Mouse (Mus musculus) hindbrain, embryonic 13.5 days (tissue): ENCODE data around the gene Ccp110. TPM values are rescaled to one million over a fixed set of nuclear protein-coding genes. Genes with fewer than 3 reads are reported as not detected.

ENCODE experiments used
- ATAC-seq: fragments of 200-750 bp; cut with Nextera tagmentation; 2 replicates; pipeline ENCODE4 v1.8.0; 2017; ENCODE audit warnings: moderate TSS enrichment; ENCODE audit not compliant: low FRiP score
- H3K27ac ChIP-seq: fragments of 300-500 bp; sonication (generic); 2 replicates; pipeline ENCODE4 v1.5.1; 2015; ENCODE audit warnings: inconsistent platforms, mild to moderate bottlenecking, moderate library complexity
- H3K27me3 ChIP-seq: fragments of 300-500 bp; sonication (generic); 2 replicates; pipeline ENCODE4 v1.6.1; 2015; ENCODE audit warnings: mild to moderate bottlenecking, inconsistent platforms
- H3K36me3 ChIP-seq: fragments of 300-500 bp; sonication (generic); 2 replicates; pipeline ENCODE4 v1.6.1; 2015; ENCODE audit warnings: mild to moderate bottlenecking, inconsistent platforms
- H3K4me1 ChIP-seq: fragments of 300-500 bp; sonication (generic); replicated peaks from 2 replicates; pipeline ENCODE4 v1.6.1; 2015; ENCODE audit warnings: inconsistent platforms
- H3K4me2 ChIP-seq: fragments of 300-500 bp; sonication (generic); 2 replicates; pipeline ENCODE4 v1.6.1; 2015; ENCODE audit warnings: inconsistent platforms, mild to moderate bottlenecking, moderate library complexity
- H3K4me3 ChIP-seq: fragments of 300-500 bp; sonication (generic); 2 replicates; pipeline ENCODE4 v1.5.1; 2015; ENCODE audit warnings: mild to moderate bottlenecking, inconsistent platforms
- H3K9ac ChIP-seq: fragments of 300-500 bp; sonication (generic); 2 replicates; pipeline ENCODE4 v1.6.1; 2015; ENCODE audit warnings: mild to moderate bottlenecking, inconsistent platforms
- H3K9me3 ChIP-seq: fragments of 300-500 bp; sonication (generic); 2 replicates; pipeline ENCODE4 v1.6.1; 2016; ENCODE audit warnings: inconsistent platforms
- WGBS: fragments of 180-500 bp; shearing (Covaris S2); methylation state at CpG from one replicate; pipeline ENCODE4 v1.1.7; 2015; 5-methylcytosine and 5-hydroxymethylcytosine counted together
- polyA plus RNA-seq: library from polyadenylated mRNA; unstranded; fragments of >200 nt; fragmentation: Nextera tagmentation; extraction: Ambion mirVana; gene quantifications from 2 replicates; pipeline ENCODE4 v1.2.1, GENCODE M21; 2015

Gene Ccp110
- polyA plus RNA-seq, 1 experiment from 2014 or later = 28.1 TPM

DNA sequence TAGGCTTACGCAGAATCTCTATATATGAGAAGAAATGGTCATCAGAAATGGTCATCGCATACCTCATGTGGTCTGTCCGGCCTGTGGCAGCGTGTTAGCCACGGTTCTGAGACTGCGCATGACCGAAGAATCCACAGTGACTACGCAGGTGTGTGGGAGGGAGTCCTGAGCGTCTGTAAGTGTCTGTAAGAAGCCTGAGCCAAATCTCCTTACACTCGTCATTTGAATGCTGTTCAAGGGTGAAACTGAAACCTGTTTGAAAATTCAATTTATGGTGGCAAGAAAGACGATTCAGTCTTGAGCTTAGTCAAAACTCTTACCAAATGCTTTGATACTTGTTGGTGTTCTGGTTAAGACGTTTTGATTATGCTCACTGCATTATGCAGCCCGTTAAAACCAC lies 20.9 kb downstream of the Ccp110 start:
- WGBS = 95% methylated on average over 13 of the region's 13 CpGs
- ATAC-seq = no peak

DNA sequence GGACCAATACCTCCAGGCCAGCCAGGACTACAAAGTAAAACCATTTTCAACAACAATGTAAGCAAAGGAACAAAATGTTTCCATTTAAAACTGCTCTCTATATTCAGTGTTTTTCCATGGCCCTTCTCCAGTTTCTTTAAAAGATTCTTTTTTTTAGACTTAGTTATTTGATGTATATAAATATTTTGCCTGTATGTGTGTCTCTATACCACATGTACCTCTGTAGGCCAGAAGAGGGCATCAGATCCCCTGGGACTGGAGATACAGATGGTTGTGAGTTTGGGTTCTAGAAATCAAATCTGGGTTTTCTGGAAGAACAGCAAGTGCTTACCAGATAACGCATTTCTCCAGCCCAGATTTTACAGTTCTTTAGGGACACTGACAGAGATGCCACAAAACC lies 26.4 kb downstream of the Ccp110 start:
- peaks cover 32% of the 10 kb centered on the region for H3K36me3 ChIP-seq
- no peak overlapping the region for H3K4me2 ChIP-seq
- no peak overlapping the region for H3K27ac ChIP-seq
- no peak overlapping the region for H3K9ac ChIP-seq
- WGBS = 71% methylated on average over 1 of the region's 1 CpGs
- ATAC-seq = no peak
- H3K4me1 ChIP-seq = peaks cover 19% of the 10 kb centered on the region
- H3K4me3 ChIP-seq = no peak overlapping the region
- H3K9me3 ChIP-seq = no peaks in the 10 kb centered on the region
- H3K27me3 ChIP-seq = no peaks in the 10 kb centered on the region

More for the DNA sequence above, 20.9 kb downstream of the Ccp110 start:
- Histone ChIP-seq H3K4me1 (no peaks in the 10 kb centered on the region), H3K36me3 (peaks cover 80% of the 10 kb centered on the region), H3K9me3 (no peaks in the 10 kb centered on the region), H3K4me3 (no peak overlapping the region), H3K27ac (no peak overlapping the region), H3K4me2 (no peak overlapping the region), H3K27me3 (no peaks in the 10 kb centered on the region), H3K9ac (no peak overlapping the region)

DNA sequence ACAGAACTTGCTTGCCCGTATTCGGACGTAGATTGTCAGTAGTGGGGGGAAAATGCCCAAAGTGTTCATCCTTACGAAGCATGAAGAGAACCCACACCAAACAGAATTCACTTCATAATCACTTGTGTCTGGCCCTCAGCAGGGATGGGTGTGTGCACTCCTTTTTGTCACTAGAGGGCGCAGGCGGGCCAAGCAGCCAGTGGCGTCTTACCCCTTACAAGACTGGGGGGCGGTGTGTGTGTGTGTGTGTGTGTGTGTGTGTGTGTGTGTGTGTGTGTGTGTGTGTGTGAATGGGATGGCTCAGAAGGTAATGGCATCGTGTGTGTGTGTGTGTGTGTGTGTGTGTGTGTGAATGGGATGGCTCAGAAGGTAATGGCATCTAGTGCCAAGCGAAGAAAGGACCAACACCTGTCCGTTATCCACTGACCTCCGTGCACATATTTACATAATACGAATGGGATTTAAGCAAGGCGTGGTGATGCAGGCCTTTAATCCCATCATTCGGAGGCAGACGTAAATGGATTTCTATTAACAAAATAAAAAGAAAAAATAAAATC lies 27.7 kb downstream of the Ccp110 start, which contains the start of gene Vps35l:
TSS of gene Vps35l (plus strand) at position 252 of the 557 bp plus-strand sequence.
- H3K4me2 ChIP-seq = peak within 1 kb of the TSS; percentile 77
- peak within 1 kb of the TSS; percentile 72 for H3K9ac ChIP-seq
- WGBS = 2% methylated on average over 16 of the region's 16 CpGs
- H3K9me3 ChIP-seq = no peaks in the 10 kb centered on the region
- H3K27me3 ChIP-seq = no peaks in the 10 kb centered on the region
- H3K4me1 ChIP-seq = peaks cover 19% of the 10 kb centered on the region
- ATAC-seq = peak; percentile 89
- peak within 1 kb of the TSS; percentile 61 for H3K4me3 ChIP-seq
- peak within 1 kb of the TSS; percentile 86 for H3K27ac ChIP-seq
- H3K36me3 ChIP-seq = peaks cover 29% of the 10 kb centered on the region

DNA sequence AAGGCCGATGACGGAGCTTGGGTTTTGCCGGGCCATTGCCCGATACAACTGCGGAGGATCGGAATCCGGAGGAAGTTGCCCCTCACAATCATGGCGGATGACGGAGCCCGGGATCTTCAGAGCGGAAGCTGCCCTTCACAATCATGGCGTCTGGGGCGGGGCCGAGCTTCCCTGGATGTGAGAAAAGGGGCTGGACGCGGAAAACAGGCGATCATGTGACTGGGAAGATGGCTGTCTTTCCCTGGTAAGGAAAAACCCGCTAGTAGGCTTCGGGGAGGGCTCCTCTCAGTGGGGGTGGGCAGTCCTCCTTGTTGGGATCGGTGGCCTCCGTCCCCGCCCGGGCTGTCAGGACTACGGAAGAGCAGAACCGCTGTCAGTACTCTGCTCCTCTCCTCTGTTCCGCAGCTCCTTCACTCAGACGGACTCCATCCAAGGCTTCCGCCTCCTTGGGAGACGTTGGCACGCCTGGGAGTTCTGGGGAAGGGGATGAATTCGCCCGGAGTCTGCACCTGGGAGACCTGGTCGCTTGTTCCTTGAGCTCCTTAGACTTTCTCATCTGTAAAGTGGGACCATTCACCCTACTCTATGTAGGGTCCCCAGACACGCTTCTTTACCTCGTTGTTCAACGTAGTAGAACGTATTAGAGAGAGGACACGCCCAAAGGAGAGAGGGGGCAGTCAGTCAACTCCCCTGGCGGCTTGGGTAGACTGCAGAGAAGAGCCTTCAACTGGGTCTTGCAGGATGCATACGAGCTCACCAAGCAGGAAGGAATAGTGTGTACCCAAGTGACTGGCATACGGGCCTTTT lies 28.4 kb downstream of the Ccp110 start:
- Histone ChIP-seq H3K9ac (peak overlapping the region; percentile 72), H3K4me2 (peak overlapping the region; percentile 77)

DNA sequence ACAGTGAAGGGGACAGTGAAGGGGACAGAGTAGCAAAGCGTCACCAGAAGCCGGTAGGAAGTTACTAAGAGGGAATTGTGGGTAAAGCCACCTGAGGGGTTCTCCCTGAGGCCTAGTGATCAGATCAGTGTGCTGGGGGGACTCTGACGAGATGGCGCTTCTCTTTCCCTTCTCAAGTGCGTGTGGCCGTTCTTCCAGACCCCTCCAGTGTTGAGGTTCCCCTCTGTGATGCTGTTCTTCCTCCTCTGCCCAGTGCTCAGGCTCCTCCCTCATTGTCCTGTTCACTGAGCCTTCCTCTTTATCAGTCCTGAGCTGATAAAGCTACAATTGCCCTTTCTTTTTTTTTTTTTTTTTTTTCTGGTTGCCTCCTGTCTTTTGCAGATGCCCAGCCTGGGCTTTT lies 29.9 kb downstream of the Ccp110 start:
- no peak for ATAC-seq
- Histone ChIP-seq H3K9ac (0 out of 2 replicates have a peak overlapping the region, but pooled peaks have one; percentile 10), H3K27ac (no peak overlapping the region), H3K4me1 (peaks cover 19% of the 10 kb centered on the region), H3K27me3 (no peaks in the 10 kb centered on the region), H3K4me2 (no peak overlapping the region), H3K4me3 (no peak overlapping the region), H3K9me3 (no peaks in the 10 kb centered on the region), H3K36me3 (peaks cover 36% of the 10 kb centered on the region)
- 86% methylated on average over 6 of the region's 6 CpGs for WGBS

More for the DNA sequence above, 28.4 kb downstream of the Ccp110 start:
- Histone ChIP-seq H3K27me3 (no peaks in the 10 kb centered on the region), H3K27ac (peak overlapping the region; percentile 86), H3K4me1 (peaks cover 19% of the 10 kb centered on the region), H3K4me3 (peak overlapping the region; percentile 61), H3K36me3 (peaks cover 32% of the 10 kb centered on the region), H3K9me3 (no peaks in the 10 kb centered on the region)
- ATAC-seq = peak; percentile 97
- WGBS = 3% methylated on average over 40 of the region's 41 CpGs

DNA sequence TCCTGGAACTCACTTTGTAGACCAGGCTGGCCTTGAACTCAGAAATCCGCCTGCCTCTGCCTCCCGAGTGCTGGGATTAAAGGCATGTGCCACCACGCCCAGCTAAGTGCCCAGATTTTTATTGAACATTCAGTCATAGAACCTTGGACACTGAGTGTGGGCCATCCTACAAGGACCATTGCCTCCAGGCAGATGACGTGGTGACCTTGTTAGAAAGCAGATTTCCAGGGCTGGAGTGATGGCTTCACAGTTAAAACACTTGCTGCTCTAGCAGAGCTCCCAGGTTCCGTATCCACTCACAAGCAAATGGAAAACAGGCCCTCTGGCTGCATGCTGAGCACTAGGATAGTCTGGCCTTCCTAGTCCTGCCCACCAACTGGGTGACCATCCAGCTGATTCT lies 32.4 kb downstream of the Ccp110 start:
- WGBS = 95% methylated on average over 5 of the region's 5 CpGs
- Histone ChIP-seq H3K36me3 (peaks cover 57% of the 10 kb centered on the region), H3K4me1 (peaks cover 19% of the 10 kb centered on the region), H3K27ac (no peak overlapping the region), H3K9me3 (no peaks in the 10 kb centered on the region), H3K4me2 (no peak overlapping the region), H3K9ac (no peak overlapping the region), H3K27me3 (no peaks in the 10 kb centered on the region), H3K4me3 (no peak overlapping the region)
- no peak for ATAC-seq

DNA sequence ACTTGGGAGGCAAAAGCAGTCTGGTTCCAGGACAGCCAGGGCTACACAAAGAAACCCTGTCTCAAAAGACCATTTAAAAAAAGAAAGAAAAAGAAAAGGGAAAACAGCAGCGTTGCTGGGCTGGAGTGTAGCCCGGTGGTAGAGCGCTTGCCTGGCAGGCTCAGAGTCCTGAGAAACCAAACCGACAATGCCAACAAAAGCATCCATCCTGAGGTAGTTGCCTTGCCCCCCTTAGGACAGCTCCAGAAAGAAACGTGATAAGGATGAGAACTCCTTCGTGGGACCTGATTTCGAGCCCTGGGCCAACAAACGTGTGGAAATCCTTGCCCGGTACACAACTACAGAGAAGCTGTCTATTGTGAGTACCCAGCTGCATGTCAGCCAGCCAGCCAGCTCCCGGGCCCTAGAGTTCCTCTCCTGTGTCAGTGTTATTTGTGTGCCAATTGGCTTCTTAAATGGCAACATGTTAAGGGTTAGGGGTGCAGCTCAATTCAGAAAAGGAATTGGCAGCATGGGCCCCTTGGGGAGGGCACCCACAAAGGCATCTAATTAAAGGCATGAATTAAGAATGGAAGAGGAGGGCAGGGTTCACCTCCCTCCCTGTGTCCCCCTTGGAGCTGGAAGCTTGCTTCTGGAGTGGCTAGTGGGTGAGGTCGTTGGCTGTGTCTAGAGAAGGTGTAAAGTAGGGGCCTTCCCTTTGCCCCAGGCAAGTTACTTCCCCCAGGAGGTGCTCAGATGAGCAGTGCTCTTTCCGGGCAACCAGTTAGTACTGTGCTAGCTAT lies 35.7 kb downstream of the Ccp110 start:
- H3K4me3 ChIP-seq = no peak overlapping the region
- no peaks in the 10 kb centered on the region for H3K27me3 ChIP-seq
- H3K4me2 ChIP-seq = no peak overlapping the region
- H3K36me3 ChIP-seq = peaks cover 90% of the 10 kb centered on the region
- H3K9me3 ChIP-seq = no peaks in the 10 kb centered on the region
- no peak overlapping the region for H3K9ac ChIP-seq
- no peak; the same call in 1 of the 2 replicates for ATAC-seq
- WGBS = 90% methylated on average over 12 of the region's 12 CpGs
- no peaks in the 10 kb centered on the region for H3K4me1 ChIP-seq
- H3K27ac ChIP-seq = no peak overlapping the region

DNA sequence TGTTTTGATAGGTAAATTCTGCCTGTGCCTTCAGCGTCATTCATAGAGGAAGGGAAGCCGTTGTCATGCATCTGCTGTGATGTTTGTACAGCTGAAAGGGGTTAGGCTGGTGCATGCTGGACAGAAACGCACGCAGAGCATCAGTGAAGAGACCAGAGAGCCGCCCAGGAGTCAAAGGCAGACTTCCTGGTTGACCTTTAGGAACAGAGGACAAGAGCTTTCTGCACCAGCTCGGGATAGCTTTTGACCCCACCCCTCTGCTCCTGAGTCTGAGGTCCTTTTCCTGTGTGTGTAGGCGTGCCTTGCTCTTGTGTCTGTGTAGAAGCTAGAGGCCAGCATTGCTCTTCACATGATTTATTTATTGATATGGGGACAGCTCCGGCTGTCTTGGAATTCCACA lies 37.4 kb downstream of the Ccp110 start:
- Histone ChIP-seq H3K27ac (no peak overlapping the region), H3K36me3 (peaks cover 94% of the 10 kb centered on the region), H3K27me3 (no peaks in the 10 kb centered on the region), H3K4me3 (no peak overlapping the region), H3K4me1 (no peaks in the 10 kb centered on the region), H3K4me2 (no peak overlapping the region), H3K9ac (no peak overlapping the region), H3K9me3 (no peaks in the 10 kb centered on the region)
- ATAC-seq = no peak
- 84% methylated on average over 8 of the region's 8 CpGs for WGBS

DNA sequence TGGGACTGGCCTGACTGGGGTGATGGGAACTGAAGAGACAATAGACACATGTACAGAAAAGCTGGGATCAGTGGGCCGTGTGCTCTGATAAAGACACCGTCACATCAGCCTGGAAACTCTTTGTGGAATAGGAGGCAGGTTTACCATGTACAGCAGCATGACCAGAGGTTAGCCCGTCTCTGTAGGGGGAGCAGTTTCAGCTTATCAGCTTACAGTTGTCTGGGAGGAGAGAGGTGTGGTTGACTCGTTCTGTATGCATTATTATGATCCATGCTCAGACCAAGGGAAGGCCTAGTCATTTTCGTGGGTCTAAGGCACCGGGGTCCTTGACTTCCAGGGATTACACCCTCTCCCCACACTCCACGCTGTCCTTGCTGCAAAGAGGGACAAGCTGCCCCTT lies 39.3 kb downstream of the Ccp110 start:
- Histone ChIP-seq H3K4me3 (no peak overlapping the region), H3K27ac (no peak overlapping the region), H3K9me3 (no peaks in the 10 kb centered on the region), H3K4me1 (no peaks in the 10 kb centered on the region), H3K4me2 (no peak overlapping the region), H3K36me3 (peaks cover 95% of the 10 kb centered on the region), H3K9ac (no peak overlapping the region), H3K27me3 (no peaks in the 10 kb centered on the region)
- 90% methylated on average over 7 of the region's 7 CpGs for WGBS
- no peak for ATAC-seq

DNA sequence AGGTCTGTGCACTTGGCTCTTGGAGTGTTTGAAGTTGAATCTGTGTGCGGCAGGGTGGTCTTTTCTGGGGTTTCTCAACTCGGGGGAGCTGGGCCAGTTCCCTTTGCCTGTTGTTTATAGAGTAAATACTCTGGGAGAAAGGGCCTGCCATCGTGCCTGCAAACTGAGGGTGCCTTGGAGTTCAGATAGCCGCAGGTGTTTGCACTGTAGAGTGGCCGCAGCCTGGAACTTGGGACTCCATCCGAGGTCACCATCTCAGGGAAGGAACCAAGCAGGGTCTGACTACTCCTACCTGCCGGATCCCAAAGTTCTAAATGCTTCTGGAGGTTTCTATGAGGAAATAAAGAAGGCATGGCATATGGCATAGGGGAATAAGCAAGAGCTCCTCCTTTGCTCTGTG lies 43.4 kb downstream of the Ccp110 start:
- Histone ChIP-seq H3K9ac (no peak overlapping the region), H3K27ac (no peak overlapping the region), H3K36me3 (peaks cover 84% of the 10 kb centered on the region), H3K4me1 (no peaks in the 10 kb centered on the region), H3K4me2 (no peak overlapping the region), H3K27me3 (no peaks in the 10 kb centered on the region), H3K9me3 (no peaks in the 10 kb centered on the region), H3K4me3 (no peak overlapping the region)
- no peak for ATAC-seq
- 79% methylated on average over 7 of the region's 7 CpGs for WGBS

DNA sequence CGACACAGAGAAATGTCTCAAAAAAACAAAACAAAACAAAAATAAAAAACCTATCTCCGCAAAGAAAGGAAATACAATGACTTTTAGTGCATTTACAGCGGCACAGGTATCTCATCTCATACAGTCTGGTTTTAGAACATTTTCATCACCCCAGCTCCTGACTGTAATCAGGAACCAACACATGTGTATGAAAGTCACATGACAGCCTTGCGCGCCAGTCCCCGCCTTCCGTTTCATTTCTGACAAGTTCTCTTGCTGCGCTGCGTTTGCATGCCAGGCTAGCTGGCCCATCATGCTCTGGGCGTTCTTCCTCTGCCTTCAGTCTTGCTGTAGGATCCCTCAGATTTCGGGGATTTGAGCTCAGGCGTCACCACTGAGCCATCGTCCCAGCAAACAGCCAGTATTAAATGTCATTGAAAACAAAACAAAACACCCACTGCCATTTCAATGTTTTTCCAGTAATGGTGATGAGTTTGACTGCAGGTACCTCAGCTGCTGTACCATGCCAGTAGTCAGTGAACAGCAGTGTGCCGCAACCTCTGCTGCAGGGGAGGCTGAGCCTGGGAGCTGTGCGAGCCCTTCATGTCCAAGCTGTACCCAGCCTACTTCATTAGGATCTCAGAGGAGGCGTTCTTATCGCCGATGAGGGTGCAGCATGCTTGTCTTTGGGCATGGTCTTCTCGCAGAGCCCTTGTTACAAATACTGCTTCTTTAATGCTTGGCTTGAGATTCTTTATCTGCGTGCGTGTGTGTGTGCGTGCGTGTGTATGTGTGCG lies 44.3 kb downstream of the Ccp110 start:
- H3K27me3 ChIP-seq = no peaks in the 10 kb centered on the region
- 94% methylated on average over 24 of the region's 24 CpGs for WGBS
- no peak overlapping the region for H3K4me3 ChIP-seq
- no peak overlapping the region for H3K9ac ChIP-seq
- no peak overlapping the region for H3K27ac ChIP-seq
- no peaks in the 10 kb centered on the region for H3K4me1 ChIP-seq
- H3K36me3 ChIP-seq = peaks cover 84% of the 10 kb centered on the region
- ATAC-seq = no peak
- H3K4me2 ChIP-seq = no peak overlapping the region
- no peaks in the 10 kb centered on the region for H3K9me3 ChIP-seq

DNA sequence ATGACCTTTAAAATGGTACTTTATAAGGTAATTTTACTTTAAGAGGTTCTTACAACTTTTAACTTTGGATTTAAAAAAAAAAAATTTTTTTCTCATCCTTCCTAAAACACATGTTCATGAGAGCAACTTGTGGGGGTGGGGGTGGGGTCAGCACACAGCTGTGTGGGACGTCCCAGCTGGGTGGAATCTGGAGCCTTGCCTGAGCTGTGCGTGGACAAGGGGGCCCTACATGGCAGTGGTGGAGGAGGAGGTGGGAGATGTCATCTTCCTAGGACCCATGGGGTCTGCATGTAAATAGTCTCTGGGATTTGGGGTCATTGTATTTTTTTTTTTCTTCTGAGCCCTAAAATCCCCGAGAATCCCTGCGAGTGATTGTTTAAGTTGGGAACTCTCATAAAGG lies 46.0 kb downstream of the Ccp110 start:
- Histone ChIP-seq H3K9ac (no peak overlapping the region), H3K4me2 (no peak overlapping the region), H3K27me3 (no peaks in the 10 kb centered on the region), H3K4me1 (no peaks in the 10 kb centered on the region), H3K4me3 (no peak overlapping the region), H3K36me3 (peaks cover 83% of the 10 kb centered on the region), H3K27ac (no peak overlapping the region), H3K9me3 (no peaks in the 10 kb centered on the region)
- ATAC-seq = no peak
- WGBS = 78% methylated on average over 4 of the region's 4 CpGs
